Mouse (Mus musculus) stomach, embryonic 15.5 days (tissue): ENCODE data around the gene Enox1. TPM values are rescaled to one million over a fixed set of nuclear protein-coding genes. Genes with fewer than 3 reads are reported as not detected.
"Not testable (repeated sequence)": the region's sequence is repeated elsewhere in the genome, so short reads cannot be mapped to it uniquely, and the experiment has no call there.

Source experiments
- ATAC-seq: fragments of 200-750 bp; cut with Nextera tagmentation; 2 replicates; pipeline ENCODE4 v1.8.0; 2017; ENCODE audit warnings: low read depth, moderate number of reproducible peaks, moderate TSS enrichment; ENCODE audit not compliant: insufficient read depth, low FRiP score
- H3K27ac ChIP-seq: fragments of 300-500 bp; sonication (generic); 2 replicates; pipeline ENCODE4 v1.5.1; 2015; ENCODE audit warnings: mild to moderate bottlenecking, inconsistent platforms
- H3K27me3 ChIP-seq: fragments of 300-500 bp; sonication (generic); replicated peaks from 2 replicates; pipeline ENCODE4 v1.6.1; 2015; ENCODE audit warnings: inconsistent platforms
- H3K36me3 ChIP-seq: fragments of 300-500 bp; sonication (generic); 2 replicates; pipeline ENCODE4 v1.6.1; 2015; ENCODE audit warnings: inconsistent platforms
- H3K4me1 ChIP-seq: fragments of 300-500 bp; sonication (generic); 2 replicates; pipeline ENCODE4 v1.6.1; 2015; ENCODE audit warnings: inconsistent platforms
- H3K4me2 ChIP-seq: fragments of 300-500 bp; sonication (generic); 2 replicates; pipeline ENCODE4 v1.6.1; 2015; ENCODE audit warnings: mild to moderate bottlenecking, inconsistent platforms
- H3K4me3 ChIP-seq: fragments of 300-500 bp; sonication (generic); replicated peaks from 2 replicates; pipeline ENCODE4 v1.5.1; 2015; ENCODE audit warnings: inconsistent platforms
- H3K9ac ChIP-seq: fragments of 300-500 bp; sonication (generic); 2 replicates; pipeline ENCODE4 v1.6.1; 2015; ENCODE audit warnings: inconsistent platforms
- H3K9me3 ChIP-seq: fragments of 300-500 bp; sonication (generic); 2 replicates; pipeline ENCODE4 v1.6.1; 2016; ENCODE audit warnings: inconsistent platforms
- WGBS: fragments of 180-500 bp; shearing (Covaris S2); methylation state at CpG from one replicate; pipeline ENCODE4 v1.1.7; 2015; 5-methylcytosine and 5-hydroxymethylcytosine counted together
- polyA plus RNA-seq: library from polyadenylated mRNA; unstranded; fragments of >200 nt; fragmentation: Nextera tagmentation; extraction: Ambion mirVana; gene quantifications from 2 replicates; pipeline ENCODE4 v1.2.1, GENCODE M21; 2015

Gene Enox1
- 6.2 and 6.7 TPM in 2 replicates for polyA plus RNA-seq

DNA sequence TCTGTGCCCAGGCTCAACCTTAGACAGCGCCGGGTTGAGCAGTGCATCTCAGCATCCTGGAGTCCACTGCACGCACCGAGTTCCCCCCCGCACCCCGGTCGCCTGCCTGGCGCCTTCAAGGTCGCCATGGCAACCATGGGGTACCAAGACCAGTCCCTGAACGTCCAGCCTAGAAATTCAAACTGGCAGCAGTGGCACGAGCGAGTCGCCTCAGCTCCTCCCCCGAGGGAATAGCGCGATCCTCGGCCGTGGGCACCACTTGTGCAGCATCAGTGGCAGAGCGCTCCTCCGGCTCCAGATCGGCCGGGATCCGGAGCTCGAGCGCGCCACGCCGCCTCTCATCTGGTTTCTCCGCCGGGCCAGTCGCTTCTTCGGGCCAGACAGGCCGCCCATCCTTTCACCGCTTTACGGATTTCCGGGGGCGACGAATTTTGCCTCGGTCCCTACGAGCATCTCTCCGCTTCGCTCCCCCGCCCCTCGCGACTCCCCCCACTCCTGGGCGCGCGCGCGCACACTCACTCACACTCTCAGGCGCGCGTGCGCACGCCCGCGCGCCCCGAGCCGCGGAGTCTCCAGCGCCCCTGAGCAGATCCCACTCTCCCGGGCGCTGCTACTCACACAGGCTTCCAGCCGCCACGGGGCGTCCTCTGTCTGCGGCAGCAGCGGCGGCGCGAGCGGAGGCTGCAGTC lies at the start of gene Enox1:
Gene Enox1 (plus strand): TSS at position 542 of the 689 bp plus-strand sequence.
- Histone ChIP-seq H3K9me3 (no peaks in the 10 kb centered on the region), H3K4me1 (peaks cover 13% of the 10 kb centered on the region), H3K4me2 (peak within 1 kb of the TSS; percentile 99), H3K27ac (peak within 1 kb of the TSS; percentile 46), H3K4me3 (peak within 1 kb of the TSS; percentile 69), H3K27me3 (peaks cover 13% of the 10 kb centered on the region; the same call in 1 of the 2 replicates), H3K9ac (peak within 1 kb of the TSS; percentile 51), H3K36me3 (no peaks in the 10 kb centered on the region)
- peak; percentile 68 for ATAC-seq
- under 1% methylated on average over 71 of the region's 73 CpGs for WGBS

DNA sequence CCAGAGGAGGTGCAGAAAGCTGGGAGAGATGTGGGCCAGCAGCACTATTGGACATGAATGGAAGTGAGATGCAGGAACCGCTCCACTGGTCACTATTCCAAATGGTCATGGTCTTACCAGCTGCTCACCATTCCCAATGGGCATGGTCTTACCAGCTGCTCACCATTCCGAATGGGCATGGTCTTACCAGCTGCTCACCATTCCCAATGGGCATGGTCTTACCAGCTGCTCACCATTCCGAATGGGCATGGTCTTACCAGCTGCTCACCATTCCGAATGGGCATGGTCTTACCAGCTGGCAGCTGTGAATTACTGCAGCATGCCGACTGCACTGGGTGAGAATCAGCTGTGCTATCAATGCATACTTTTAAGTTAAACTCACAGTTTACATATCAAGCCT lies 45.9 kb upstream of the Enox1 start:
- not testable (repeated sequence) for H3K27ac ChIP-seq, H3K4me2 ChIP-seq, H3K9ac ChIP-seq, H3K4me3 ChIP-seq, H3K4me1 ChIP-seq, H3K27me3 ChIP-seq, ATAC-seq, H3K9me3 ChIP-seq, H3K36me3 ChIP-seq
- 83% methylated on average over 5 of the region's 5 CpGs for WGBS

DNA sequence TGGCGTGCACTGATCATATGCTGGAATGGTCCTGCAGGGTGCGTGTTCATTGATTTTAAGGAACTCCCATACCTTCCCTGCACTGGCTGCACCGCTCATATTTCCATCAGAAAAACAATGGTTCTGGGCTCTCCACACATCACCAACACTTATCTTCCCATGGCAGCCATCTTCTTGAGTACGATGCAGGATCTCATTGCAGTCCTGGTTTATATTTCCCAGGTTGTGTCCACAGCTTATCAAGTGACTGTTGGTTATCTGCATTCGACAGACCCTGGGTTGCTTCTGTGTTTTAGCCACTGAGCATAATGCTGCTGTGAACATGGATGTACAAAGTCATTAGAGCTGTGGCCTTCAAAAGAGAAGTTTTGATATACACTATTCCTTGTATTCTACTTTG lies 26.0 kb upstream of the Enox1 start:
- ATAC-seq, result no peak
- Histone ChIP-seq H3K9me3 (no peaks in the 10 kb centered on the region), H3K9ac (no peak overlapping the region), H3K4me2 (no peak overlapping the region), H3K4me3 (no peak overlapping the region), H3K36me3 (no peaks in the 10 kb centered on the region), H3K27me3 (no peaks in the 10 kb centered on the region), H3K4me1 (no peaks in the 10 kb centered on the region), H3K27ac (no peak overlapping the region)
- 88% methylated on average over 5 of the region's 5 CpGs for WGBS

DNA sequence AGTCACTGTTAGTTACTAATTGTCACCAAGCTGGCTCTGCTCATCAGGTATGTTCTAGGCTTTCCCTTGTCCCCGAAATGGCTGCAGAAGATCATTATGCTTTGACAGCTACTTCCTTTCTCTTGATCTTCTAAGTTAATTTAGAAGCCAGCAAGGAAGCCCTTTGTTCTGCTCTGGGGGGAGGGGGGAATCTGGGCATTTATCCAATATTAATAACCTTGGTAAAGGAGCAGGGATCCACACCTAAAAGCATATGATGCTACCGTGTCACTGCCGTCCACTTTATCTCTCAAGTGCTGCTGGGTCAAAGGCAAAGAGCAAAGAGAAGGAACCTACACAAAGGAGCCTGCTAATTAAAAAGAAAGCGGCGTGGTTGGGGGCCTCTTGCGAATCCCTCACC lies 19.6 kb upstream of the Enox1 start:
- Histone ChIP-seq H3K4me2 (no peak overlapping the region), H3K4me3 (no peak overlapping the region), H3K9ac (no peak overlapping the region), H3K4me1 (no peaks in the 10 kb centered on the region), H3K9me3 (no peaks in the 10 kb centered on the region), H3K27me3 (no peaks in the 10 kb centered on the region), H3K36me3 (no peaks in the 10 kb centered on the region), H3K27ac (no peak overlapping the region)
- WGBS, result 53% methylated on average over 6 of the region's 6 CpGs
- ATAC-seq, result no peak

DNA sequence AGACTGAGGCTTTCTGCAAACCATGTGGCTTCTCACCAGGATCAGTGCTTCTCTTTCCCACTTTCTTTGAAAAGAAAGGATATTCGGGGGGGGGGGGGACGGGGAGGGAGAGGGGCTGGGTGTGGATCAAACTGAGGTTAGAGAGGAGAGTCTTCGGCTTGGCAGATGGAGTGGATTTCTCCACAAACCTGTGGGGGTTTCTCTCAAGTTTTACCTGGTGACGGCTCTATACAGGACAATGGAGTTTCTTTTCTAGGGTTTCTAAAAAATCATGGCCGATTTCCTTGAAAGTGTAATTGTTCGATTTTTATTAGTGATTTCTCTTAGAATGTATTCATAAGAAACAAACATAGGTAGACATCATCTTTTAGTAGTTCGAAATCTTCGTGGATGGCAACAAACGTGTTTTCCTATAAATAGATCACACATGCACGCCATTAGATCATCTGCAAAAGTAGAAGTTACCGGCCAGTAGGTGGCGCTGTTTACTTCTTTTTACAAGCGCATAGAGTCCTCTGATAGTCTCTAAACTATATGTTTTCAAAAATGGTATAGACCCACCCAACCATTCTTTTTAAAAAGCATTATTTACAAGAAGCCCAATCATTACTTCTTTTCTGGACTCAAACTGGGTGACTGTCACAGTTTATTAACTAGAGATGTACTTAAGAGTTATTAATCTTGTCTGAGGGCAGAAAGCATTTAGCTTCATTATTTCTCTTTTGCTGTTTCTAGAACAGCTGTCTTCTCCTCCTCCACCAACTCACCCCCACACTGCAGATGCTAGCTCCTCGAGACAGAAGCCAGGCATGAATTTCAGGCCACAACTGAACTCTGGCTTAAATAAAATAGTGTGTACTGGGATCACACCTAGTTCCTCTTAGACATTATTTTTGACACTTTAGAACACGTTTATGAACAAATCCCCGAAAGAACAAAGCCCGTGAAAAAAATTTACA lies 15.0 kb upstream of the Enox1 start:
- 26% methylated on average over 17 of the region's 17 CpGs for WGBS
- H3K36me3 ChIP-seq, result no peaks in the 10 kb centered on the region
- no peaks in the 10 kb centered on the region for H3K4me1 ChIP-seq
- H3K4me3 ChIP-seq, result no peak overlapping the region
- H3K9ac ChIP-seq, result no peak overlapping the region
- no peaks in the 10 kb centered on the region for H3K27me3 ChIP-seq
- ATAC-seq, result peak; percentile 65; the same call in 1 of the 2 replicates
- H3K27ac ChIP-seq, result no peak overlapping the region
- no peak overlapping the region for H3K4me2 ChIP-seq
- H3K9me3 ChIP-seq, result no peaks in the 10 kb centered on the region

DNA sequence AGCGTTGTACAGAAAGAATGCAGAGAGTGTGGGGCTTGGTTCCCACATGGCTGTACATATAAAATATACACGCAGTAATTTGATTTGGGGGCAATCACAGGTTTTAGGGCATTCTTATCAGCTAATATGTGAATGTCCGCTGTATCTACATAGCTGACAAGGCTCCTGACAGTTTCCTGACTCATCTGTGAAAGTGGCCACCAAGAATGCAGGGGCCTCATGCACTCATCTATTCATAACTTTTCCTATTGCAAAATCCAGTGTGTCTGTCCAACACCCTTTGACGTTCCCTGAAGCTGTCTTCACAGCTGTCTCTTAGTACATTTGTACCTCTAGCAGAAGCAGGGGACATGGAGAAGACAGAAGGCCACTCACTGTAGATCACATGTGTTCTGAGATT lies 11.5 kb upstream of the Enox1 start:
- H3K9me3 ChIP-seq, result no peaks in the 10 kb centered on the region
- no peak overlapping the region for H3K27ac ChIP-seq
- H3K27me3 ChIP-seq, result no peaks in the 10 kb centered on the region
- ATAC-seq, result no peak
- no peak overlapping the region for H3K4me3 ChIP-seq
- no peaks in the 10 kb centered on the region for H3K4me1 ChIP-seq
- 80% methylated on average over 4 of the region's 4 CpGs for WGBS
- no peak overlapping the region for H3K9ac ChIP-seq
- no peak overlapping the region for H3K4me2 ChIP-seq
- H3K36me3 ChIP-seq, result no peaks in the 10 kb centered on the region

DNA sequence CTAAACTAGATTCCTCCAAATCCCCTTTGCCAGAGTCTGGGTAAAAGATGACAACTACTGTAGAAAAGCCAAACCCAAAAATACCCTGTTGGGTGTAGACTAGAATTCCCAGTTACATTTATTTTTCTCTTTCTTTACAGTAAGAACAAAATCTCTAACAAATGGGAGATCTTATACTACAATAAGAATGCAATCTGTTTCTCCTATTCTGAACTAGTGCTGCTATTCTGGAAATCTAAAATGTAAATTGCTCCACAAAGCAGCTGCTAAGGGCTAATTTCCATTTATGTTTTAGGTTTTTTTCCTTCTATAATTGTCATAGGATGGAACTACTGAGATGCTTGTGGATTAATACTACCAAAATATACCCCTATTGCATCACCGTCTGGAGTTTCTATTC lies 8.9 kb upstream of the Enox1 start:
- Histone ChIP-seq H3K4me3 (no peak overlapping the region), H3K4me2 (no peak overlapping the region), H3K27me3 (no peaks in the 10 kb centered on the region), H3K27ac (no peak overlapping the region), H3K4me1 (no peaks in the 10 kb centered on the region), H3K9ac (no peak overlapping the region), H3K36me3 (no peaks in the 10 kb centered on the region), H3K9me3 (no peaks in the 10 kb centered on the region)
- ATAC-seq, result no peak
- WGBS, result 91% methylated on average over 1 of the region's 1 CpGs

DNA sequence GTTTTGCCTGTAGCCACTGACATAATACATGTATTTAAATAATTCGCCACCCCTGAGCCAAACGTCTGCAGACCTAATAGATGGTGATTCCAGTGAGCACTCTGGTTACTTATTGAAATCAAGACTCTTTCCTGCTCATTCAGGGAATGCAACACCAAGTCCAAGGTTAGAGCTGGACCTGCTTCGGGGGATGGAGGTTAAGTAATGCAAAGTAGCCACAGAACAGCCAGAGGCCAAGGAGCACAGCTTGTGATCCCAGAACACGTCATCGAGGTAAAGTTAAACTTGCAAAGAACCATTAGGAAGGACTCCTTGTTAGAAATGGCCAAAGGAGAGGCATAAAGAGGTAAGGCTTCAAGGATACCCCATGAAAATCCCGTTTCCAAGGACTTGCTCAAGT lies 6.0 kb upstream of the Enox1 start:
- Histone ChIP-seq H3K9me3 (no peaks in the 10 kb centered on the region), H3K36me3 (no peaks in the 10 kb centered on the region), H3K9ac (no peak overlapping the region), H3K27me3 (peaks cover 3% of the 10 kb centered on the region; the same call in 1 of the 2 replicates), H3K4me3 (no peak overlapping the region), H3K4me1 (no peaks in the 10 kb centered on the region), H3K27ac (no peak overlapping the region), H3K4me2 (no peak overlapping the region)
- no peak for ATAC-seq
- WGBS, result 79% methylated on average over 6 of the region's 6 CpGs

DNA sequence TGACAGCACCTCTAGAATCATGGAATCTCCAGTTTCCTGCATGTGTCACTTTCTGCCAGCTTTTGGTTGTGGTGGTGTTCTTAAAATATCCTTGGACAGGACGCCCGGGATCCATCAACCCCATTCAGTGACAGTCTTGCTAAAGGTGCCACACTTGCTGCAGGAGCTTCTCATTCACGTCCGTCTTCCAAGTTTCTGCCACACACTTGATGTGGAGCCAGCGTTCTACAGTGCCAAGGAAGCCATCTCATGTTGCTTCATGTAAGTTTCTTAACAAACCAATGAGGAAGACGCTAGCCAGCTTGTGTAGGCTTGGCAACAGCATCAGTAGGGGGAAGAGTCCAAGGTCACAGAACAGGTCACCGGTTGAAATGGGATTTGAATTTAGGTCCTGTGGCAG lies 5.1 kb upstream of the Enox1 start:
- no peak overlapping the region for H3K4me2 ChIP-seq
- 89% methylated on average over 7 of the region's 7 CpGs for WGBS
- no peak overlapping the region for H3K9ac ChIP-seq
- H3K4me1 ChIP-seq, result no peaks in the 10 kb centered on the region
- no peak overlapping the region for H3K4me3 ChIP-seq
- no peak for ATAC-seq
- H3K9me3 ChIP-seq, result no peaks in the 10 kb centered on the region
- H3K36me3 ChIP-seq, result no peaks in the 10 kb centered on the region
- peaks cover 3% of the 10 kb centered on the region; the same call in 1 of the 2 replicates for H3K27me3 ChIP-seq
- H3K27ac ChIP-seq, result no peak overlapping the region

DNA sequence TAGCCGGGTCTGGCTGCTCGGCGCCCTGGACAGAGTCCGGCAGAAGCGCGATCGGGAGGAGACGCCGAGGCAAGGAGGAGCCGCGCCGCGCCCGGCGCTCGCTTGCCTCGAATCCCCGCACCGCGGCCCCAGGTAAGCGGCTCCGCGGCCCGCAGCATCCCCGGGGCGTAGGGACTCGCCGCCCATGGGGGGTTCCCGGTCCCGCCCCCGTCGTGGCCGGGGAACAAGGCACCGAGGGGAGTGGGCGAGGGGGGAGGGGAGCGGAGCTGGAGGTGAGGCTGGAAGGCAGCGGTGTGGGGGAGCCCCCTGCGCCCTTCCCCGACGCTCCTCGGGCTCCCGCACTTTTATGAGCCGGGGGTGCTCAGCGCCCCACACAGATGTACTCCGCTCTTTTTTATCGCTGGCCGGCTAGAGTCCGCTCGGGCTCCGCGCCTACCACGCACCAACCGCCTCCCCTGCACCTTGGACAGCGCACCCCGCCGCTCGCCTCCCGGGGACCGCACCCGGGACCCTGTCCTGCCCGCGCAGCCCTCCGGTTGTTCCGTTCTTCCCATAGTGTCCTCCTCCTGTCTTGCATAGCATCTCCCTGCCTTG lies 445 bp downstream of the Enox1 start:
- H3K27ac ChIP-seq, result peak overlapping the region; percentile 46
- WGBS, result under 1% methylated on average over 55 of the region's 64 CpGs

DNA sequence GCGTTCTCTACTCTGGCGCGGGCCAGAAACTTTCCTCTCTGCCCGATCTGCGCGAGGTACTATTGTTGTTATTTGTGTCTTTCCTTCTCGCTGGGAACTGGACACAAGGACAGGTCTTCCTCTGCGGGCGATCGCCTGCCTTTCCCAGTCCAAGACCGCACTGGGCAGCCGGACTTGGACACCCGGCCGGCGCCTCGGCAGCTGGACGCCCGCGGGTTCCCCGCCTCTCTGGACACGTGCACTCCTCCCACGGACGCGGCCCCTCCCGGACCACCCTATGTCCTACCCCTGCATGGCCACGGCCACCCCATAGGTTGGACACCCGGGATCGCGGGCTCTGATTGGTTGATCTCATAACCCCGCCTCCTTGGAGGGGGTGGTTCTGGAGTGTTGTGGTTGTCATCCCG lies 945 bp downstream of the Enox1 start:
- peaks cover 13% of the 10 kb centered on the region; the same call in 1 of the 2 replicates for H3K27me3 ChIP-seq
- WGBS, result 2% methylated on average over 31 of the region's 31 CpGs
- no peak overlapping the region for H3K27ac ChIP-seq
- peak overlapping the region; percentile 99 for H3K4me2 ChIP-seq
- H3K4me3 ChIP-seq, result peak overlapping the region; percentile 69
- H3K36me3 ChIP-seq, result no peaks in the 10 kb centered on the region
- peak overlapping the region; percentile 51; the same call in 1 of the 2 replicates for H3K9ac ChIP-seq
- no peaks in the 10 kb centered on the region for H3K9me3 ChIP-seq
- H3K4me1 ChIP-seq, result peaks cover 13% of the 10 kb centered on the region
- ATAC-seq, result peak; percentile 82; the same call in 1 of the 2 replicates

More for the DNA sequence above, 445 bp downstream of the Enox1 start:
- no peaks in the 10 kb centered on the region for H3K9me3 ChIP-seq
- peak overlapping the region; percentile 51 for H3K9ac ChIP-seq
- H3K4me3 ChIP-seq, result peak overlapping the region; percentile 69
- H3K36me3 ChIP-seq, result no peaks in the 10 kb centered on the region
- peak; percentile 66; the same call in 1 of the 2 replicates for ATAC-seq
- H3K27me3 ChIP-seq, result peaks cover 13% of the 10 kb centered on the region; the same call in 1 of the 2 replicates
- peaks cover 13% of the 10 kb centered on the region for H3K4me1 ChIP-seq
- H3K4me2 ChIP-seq, result peak overlapping the region; percentile 99
